Mouse (Mus musculus): ENCODE results near the gene Zmiz1.

Zmiz1 gene

DNA sequence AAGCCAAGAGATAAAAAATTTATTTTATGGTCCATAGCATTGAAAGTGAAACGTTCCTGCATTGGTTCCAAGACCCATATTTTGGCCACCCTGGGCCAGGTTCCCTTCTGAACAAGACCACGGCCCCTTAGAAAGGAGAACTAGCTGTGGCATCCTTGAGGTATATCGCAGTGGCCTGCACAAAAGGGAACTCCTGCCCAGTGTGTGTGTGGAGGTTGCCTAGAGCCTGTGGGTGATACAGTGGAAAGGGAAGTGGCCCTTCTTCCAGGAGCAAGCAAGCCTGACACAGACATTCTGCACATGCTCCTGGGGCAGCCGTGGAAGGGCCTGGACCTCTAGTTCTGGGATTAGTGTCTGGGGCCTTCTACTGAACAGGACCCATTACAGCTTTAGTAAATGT lies 71.4 kb downstream of the Zmiz1 start:
- intact Hi-C loops (cut with DNase I), result no loop called here

GRCm38 (mm10) chr14:25530815-25531214 lies 71.8 kb downstream of the Zmiz1 start:
- intact Hi-C loops (cut with DNase I), result no loop called here

DNA sequence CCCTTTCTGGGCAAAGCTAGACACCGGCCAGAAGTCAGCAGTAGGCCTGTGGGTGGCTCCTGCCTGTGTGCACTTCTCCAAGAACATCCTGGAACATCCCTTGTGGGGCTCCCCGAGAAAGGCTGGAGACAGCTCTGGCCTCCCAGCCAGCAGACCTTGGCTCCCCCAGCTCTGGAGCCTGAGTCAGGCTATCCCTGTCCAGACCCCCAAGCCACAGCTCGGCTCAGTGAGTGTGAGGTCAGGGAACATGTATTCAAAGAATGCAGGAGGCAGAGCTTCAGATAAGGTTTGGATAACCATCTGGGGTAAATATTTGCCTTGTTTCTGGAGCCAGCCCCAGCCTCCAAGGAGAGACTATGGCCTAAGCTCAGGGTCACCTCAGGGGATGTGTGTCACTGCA lies 74.0 kb downstream of the Zmiz1 start:
- intact Hi-C loops (cut with DNase I), result no loop called here

DNA sequence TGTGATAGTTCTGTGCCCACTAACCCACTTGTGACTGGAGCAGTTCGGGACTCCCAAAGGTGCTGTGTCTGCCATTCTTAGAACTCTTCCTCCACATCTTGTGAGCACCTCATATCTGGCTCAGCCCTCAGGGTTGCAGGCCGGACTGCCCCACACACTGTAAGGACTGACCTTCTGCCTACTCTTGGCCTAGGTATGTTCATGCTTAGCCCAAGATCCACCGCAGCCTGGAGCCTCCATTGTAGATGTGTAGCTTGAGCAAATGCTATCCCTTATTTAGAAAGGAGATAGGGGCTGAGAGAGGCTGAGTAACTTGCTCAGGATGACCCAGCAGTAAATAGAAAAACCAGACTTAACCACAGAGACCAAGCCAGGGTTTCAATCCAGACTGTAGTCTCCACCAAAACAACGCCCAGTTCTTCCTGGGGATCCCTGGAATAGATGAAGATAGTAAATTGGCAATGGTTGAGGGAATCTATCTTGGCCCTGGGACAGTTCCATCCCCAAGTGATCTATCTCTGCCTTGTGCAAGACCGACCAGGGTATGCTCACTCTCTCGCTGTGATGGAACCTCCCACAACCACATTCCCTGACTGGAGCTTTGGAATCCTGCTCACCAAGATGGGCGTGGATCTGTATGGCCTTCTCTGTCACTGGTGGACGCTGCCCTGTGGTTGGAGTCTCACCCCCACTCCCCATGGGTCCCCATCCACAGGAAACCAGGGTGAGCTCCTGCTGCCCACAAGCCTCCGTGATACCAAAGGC lies 74.8 kb downstream of the Zmiz1 start:
- intact Hi-C loops (cut with DNase I), result no loop called here

DNA sequence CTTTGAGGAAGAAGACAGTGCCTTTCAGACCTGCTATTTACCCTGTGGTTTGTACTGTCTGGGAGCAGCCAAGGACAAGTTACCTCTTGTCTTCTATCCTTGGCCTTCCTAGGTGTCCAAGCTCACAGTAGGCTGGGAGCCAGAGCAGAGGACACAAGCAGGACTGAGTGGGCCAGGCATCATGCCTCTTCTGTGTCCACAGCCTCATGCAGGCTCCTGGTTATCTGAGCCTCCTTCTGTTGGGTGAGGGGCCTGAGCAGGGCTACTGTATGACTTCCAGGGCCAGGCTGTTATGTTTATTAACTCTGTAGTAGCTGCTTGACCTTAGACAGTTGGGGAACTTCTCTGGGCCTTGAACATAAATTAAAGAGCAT lies 75.4 kb downstream of the Zmiz1 start:
- intact Hi-C loops (cut with DNase I), result no loop called here

GRCm38 (mm10) chr14:25534918-25535582 lies 76.1 kb downstream of the Zmiz1 start:
- intact Hi-C loops (cut with DNase I), result no loop called here

DNA sequence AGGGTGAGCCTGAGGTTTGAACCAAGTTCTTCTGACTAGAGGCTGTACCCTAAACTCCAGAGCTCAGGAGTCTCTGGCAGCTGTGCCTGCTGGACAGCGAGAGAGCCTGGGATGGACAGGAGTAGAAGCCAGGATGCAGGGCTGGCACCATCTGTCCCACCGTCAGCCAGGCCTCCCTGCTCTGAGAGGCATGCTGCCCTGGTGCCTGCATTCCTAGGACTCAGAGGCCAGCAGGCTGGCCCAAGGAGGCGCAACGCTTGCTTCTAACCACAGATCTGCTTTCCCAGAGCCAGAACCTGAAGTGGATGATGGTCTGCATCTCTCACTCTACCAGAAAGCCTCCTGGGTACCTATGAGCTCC lies 76.6 kb downstream of the Zmiz1 start:
- intact Hi-C loops (cut with DNase I), result no loop called here

DNA sequence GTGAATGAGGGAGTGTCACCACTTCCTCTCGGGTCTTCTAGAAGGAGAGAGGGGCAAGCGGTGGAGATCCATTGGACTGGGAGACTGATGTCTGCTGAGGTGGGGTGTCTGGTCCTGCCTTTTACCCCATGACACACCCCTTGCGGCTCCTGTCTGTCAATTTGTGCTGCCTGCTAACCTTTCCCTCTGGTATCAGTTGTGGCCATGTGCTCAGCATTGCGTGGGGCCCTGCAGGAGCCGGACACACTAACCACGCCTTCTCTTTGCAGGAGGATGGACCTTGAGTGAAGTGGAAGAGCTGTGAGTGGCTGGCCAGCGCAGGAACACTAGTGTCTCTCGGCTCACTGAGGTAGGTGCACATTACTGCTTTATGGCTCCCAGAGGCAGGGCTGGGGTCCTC lies 77.5 kb downstream of the Zmiz1 start:
- intact Hi-C loops (cut with DNase I), result no loop called here

- intact Hi-C loops (cut with DNase I), result no loop called here
These were observed 78.4 kb downstream of the Zmiz1 start for GRCm38 (mm10) chr14:25537351-25537750.

DNA sequence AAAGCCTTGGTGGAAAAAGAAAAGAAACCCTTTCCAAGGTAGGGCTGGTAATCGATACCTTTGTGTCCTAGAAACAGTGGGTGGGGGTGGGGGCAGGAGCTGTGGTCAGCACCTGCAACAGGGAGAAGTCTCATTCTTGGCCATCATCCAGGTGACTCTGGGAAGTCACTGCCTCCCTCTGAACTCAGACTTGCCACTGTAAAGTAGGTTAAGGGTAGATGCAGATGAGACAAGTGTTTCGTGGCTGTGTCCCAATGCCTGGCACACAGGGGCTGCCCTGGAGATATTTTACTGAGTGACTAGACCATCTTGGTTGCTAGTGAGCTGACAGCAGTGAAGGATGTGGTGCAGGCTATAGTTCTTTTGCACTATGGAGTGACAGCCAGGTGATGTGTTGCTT lies 79.5 kb downstream of the Zmiz1 start:
- intact Hi-C loops (cut with DNase I), result no loop called here

DNA sequence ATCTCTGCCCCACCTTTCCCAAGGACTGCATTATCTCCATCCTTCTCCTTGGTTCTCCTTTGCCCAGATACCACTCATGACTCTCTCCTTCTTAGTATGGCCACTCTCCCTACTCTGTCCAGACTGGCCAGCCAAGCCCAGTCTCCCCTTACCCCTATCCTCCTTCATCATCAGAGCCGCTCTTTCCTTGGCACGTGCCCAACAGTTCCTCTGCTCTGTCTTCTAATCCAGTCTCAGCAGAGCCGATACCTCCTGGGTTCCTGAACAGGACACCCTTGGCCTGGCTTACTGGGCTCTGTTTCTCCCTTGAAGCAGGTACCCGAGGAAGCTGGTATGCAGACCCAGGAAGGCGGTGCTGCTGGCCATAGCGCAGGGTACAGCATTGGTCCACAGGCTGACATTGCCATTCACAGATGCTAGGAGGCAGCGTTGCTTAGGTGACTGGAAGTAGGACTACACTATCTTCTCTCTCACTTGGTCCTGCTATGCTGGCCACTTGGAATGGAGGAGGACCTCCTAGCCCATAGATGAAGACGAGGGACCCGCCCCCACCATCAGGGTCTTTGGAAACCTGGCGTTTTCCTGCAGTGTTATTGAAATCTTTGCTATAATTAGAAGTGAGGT lies 80.6 kb downstream of the Zmiz1 start:
- intact Hi-C loops (cut with DNase I), result no loop called here

- intact Hi-C loops (cut with DNase I), result no loop called here
These were observed 81.2 kb downstream of the Zmiz1 start for GRCm38 (mm10) chr14:25540172-25540571.

GRCm38 (mm10) chr14:25541213-25541612 lies 82.2 kb downstream of the Zmiz1 start:
- intact Hi-C loops (cut with DNase I), result no loop called here

DNA sequence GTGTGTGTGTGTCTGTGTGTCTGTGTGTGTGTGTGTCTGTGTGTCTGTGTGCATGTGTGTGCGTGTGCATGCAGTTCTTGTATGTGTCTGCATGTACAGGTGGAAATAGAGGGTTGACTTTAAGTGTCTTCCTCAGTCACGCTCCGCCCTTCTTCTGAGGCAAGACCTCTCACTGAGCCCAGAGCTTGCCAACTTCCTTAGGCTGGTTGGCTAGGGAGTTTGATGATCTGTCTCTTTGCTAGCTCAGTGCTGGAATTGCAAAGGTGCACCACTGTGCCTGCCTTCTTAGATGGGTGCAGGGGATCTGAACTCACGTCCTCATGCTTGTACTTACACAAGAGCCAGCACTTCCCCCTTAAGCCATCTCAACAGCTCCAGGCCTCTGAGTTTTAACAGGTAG lies 84.1 kb downstream of the Zmiz1 start:
- intact Hi-C loops (cut with DNase I), result no loop called here

DNA sequence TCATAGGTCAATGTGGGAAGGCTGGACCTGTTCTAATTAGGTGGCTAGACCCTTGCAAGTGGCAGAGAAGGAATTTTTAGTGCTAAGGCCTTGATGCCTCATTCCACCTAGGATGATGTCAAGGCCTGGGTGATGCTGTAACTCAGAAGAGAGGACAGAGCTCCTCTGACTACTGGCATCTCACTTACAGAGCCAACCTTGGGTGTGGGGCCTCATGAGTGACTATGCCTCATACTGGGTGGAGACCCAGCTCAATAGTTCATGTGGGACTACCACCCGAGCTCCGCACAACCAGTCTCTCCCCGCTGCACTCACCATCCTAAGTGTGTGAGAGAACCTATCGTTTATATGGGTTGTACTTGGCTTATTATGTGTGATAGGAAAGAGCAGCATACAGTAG lies 84.9 kb downstream of the Zmiz1 start:
- intact Hi-C loops (cut with DNase I), result no loop called here

GRCm38 (mm10) chr14:25546852-25547621 lies 88.1 kb downstream of the Zmiz1 start:
- intact Hi-C loops (cut with DNase I), result no loop called here

GRCm38 (mm10) chr14:25547882-25548281 lies 88.9 kb downstream of the Zmiz1 start:
- intact Hi-C loops (cut with DNase I), result no loop called here

DNA sequence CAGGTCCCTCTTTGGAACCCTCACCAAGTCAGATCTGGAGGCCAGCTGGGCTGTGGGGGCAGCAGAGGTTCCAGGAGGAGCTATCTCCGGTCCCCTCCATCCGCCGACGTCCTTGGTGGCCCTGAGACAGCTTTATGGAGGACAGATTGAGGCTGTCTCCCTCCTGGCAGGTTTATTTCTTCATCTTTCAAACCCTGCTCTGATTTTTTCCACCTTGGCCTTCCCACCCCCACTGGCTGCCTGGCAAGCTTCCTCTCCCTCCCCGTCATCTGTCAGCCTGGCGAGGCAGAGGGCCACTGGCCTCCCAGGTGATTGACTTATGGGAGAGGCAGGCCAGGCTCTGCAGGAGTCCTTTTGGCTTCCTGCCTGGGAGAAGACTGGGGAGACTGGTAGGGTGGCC lies 89.7 kb downstream of the Zmiz1 start:
- intact Hi-C loops (cut with DNase I), result no loop called here

- intact Hi-C loops (cut with DNase I), result no loop called here
These were observed 90.1 kb downstream of the Zmiz1 start for GRCm38 (mm10) chr14:25549125-25549524.

GRCm38 (mm10) chr14:25549871-25550840 lies 91.2 kb downstream of the Zmiz1 start:
- intact Hi-C loops (cut with DNase I), result no loop called here

- intact Hi-C loops (cut with DNase I), result no loop called here
These were observed 92.7 kb downstream of the Zmiz1 start for GRCm38 (mm10) chr14:25551731-25552130.

Data from adrenal gland (tissue).